ENCODE assay signal across 8 mouse cellular contexts in genomic region chr13:63569396-63569756, GRCm38 (mm10). TPM values are rescaled to one million over a fixed set of nuclear protein-coding genes. Genes with fewer than 3 reads are reported as not detected.
DNase-seq lines count a peak whose midpoint lies in the region; ATAC-seq and TF ChIP-seq lines count a peak whose summit lies in the region.

No protein-coding gene starts in this region.

- H3K4me1 ChIP-seq in kidney, postnatal 0 days (replicated peaks; ENCODE audit: insufficient read depth, low read length) = no peaks in the 10 kb centered on the region; the same call in 1 of the 2 replicates
- H3K4me1 ChIP-seq in embryonic facial prominence, embryonic 15.5 days = peaks cover 45% of the 10 kb centered on the region
- H3K4me1 ChIP-seq in hindbrain, postnatal 0 days (ENCODE audit: insufficient read depth, low read length) = peaks cover 10% of the 10 kb centered on the region; the same call in 1 of the 2 replicates
- H3K4me1 ChIP-seq in midbrain, embryonic 14.5 days (ENCODE audit: control insufficient read depth, insufficient read depth, low read length) = peaks cover 22% of the 10 kb centered on the region

- no peaks in the 10 kb centered on the region for H3K27me3 ChIP-seq in kidney, postnatal 0 days (ENCODE audit: insufficient read depth, low read length)
- peaks cover 5% of the 10 kb centered on the region; the same call in 1 of the 2 replicates for H3K27me3 ChIP-seq in embryonic facial prominence, embryonic 15.5 days
- H3K27me3 ChIP-seq in hindbrain, postnatal 0 days (ENCODE audit: insufficient read depth, low read length) = 0 out of 2 replicates have a peak, but pooled peaks cover 4% of the 10 kb centered on the region
- peaks cover 51% of the 10 kb centered on the region for H3K27me3 ChIP-seq in midbrain, embryonic 14.5 days (ENCODE audit: control insufficient read depth, insufficient read depth, low read length)

- H3K9ac ChIP-seq in kidney, postnatal 0 days (ENCODE audit: low read depth, low read length) = no peak overlapping the region
- no peak overlapping the region for H3K9ac ChIP-seq in embryonic facial prominence, embryonic 15.5 days
- H3K9ac ChIP-seq in hindbrain, postnatal 0 days (replicated peaks; ENCODE audit: low read length) = no peak overlapping the region
- no peak overlapping the region for H3K9ac ChIP-seq in midbrain, embryonic 14.5 days (replicated peaks; ENCODE audit: low read length)

- peak overlapping the region; percentile 97; the same call in 1 of the 2 replicates for H3K4me2 ChIP-seq in kidney, postnatal 0 days (ENCODE audit: low read length)
- H3K4me2 ChIP-seq in embryonic facial prominence, embryonic 15.5 days (replicated peaks) = peak overlapping the region; percentile 84
- H3K4me2 ChIP-seq in hindbrain, postnatal 0 days (ENCODE audit: low read depth, low read length) = peak overlapping the region; percentile 92
- H3K4me2 ChIP-seq in midbrain, embryonic 14.5 days (ENCODE audit: low read length) = peak overlapping the region; percentile 100

- H3K4me3 ChIP-seq in kidney, postnatal 0 days (replicated peaks; ENCODE audit: low read depth, low read length) = no peak overlapping the region
- H3K4me3 ChIP-seq in embryonic facial prominence, embryonic 15.5 days (replicated peaks) = peak overlapping the region; percentile 83
- no peak overlapping the region for H3K4me3 ChIP-seq in hindbrain, postnatal 0 days (ENCODE audit: low read length)
- H3K4me3 ChIP-seq in midbrain, embryonic 14.5 days (replicated peaks; ENCODE audit: low read depth, low read length) = 0 out of 2 replicates have a peak overlapping the region, but pooled peaks have one; percentile 82

- DNase-seq in kidney, postnatal 0 days (ENCODE audit: low spot score) = no peak
- no peak for DNase-seq in kidney, adult 9 months
- DNase-seq in hindbrain, postnatal 0 days (ENCODE audit: low spot score) = no peak
- no peak for DNase-seq in midbrain, embryonic 14.5 days
- no peak for DNase-seq in left cerebral cortex, adult 9 months (ENCODE audit: low spot score in 2 of 2)
- DNase-seq in cerebellum, adult 9-11 months = no peak
- no peak for DNase-seq in thymus, adult 18-20 months

- no peaks in the 10 kb centered on the region for H3K9me3 ChIP-seq in kidney, postnatal 0 days (replicated peaks; ENCODE audit: low read length)
- H3K9me3 ChIP-seq in embryonic facial prominence, embryonic 15.5 days (replicated peaks) = no peaks in the 10 kb centered on the region
- no peaks in the 10 kb centered on the region for H3K9me3 ChIP-seq in hindbrain, postnatal 0 days (ENCODE audit: low read length)
- H3K9me3 ChIP-seq in midbrain, embryonic 14.5 days (ENCODE audit: control insufficient read depth, low read length) = no peaks in the 10 kb centered on the region

- 39% methylated on average over 5 of the region's 5 CpGs for WGBS in kidney, postnatal 0 days
- WGBS in embryonic facial prominence, embryonic 15.5 days = 26% methylated on average over 5 of the region's 5 CpGs
- 26% methylated on average over 5 of the region's 5 CpGs for WGBS in hindbrain, postnatal 0 days
- 6% methylated on average over 5 of the region's 5 CpGs for WGBS in midbrain, embryonic 14.5 days

- H3K36me3 ChIP-seq in kidney, postnatal 0 days (ENCODE audit: insufficient read depth, low read length) = no peaks in the 10 kb centered on the region
- no peaks in the 10 kb centered on the region for H3K36me3 ChIP-seq in embryonic facial prominence, embryonic 15.5 days
- H3K36me3 ChIP-seq in hindbrain, postnatal 0 days (ENCODE audit: insufficient read depth, low read length) = no peaks in the 10 kb centered on the region
- H3K36me3 ChIP-seq in midbrain, embryonic 14.5 days (ENCODE audit: control insufficient read depth, insufficient read depth, low read length) = no peaks in the 10 kb centered on the region

- peak overlapping the region; percentile 63; the same call in 1 of the 2 replicates for H3K27ac ChIP-seq in kidney, postnatal 0 days
- H3K27ac ChIP-seq in embryonic facial prominence, embryonic 15.5 days (replicated peaks) = peak overlapping the region; percentile 97
- peak overlapping the region; percentile 90; the same call in 1 of the 2 replicates for H3K27ac ChIP-seq in hindbrain, postnatal 0 days
- no peak overlapping the region for H3K27ac ChIP-seq in midbrain, embryonic 14.5 days (replicated peaks; ENCODE audit: low read depth, low read length)

- no peak for TF ChIP-seq CTCF in kidney, postnatal 0 days (IDR thresholded peaks at IDR 0.05; ENCODE audit: low read depth)
- no peak for TF ChIP-seq CTCF in hindbrain, postnatal 0 days (IDR thresholded peaks at IDR 0.05; ENCODE audit: low read depth)

- no peak for ATAC-seq in kidney, postnatal 0 days (replicated peaks; ENCODE audit: low FRiP score, low read depth)
- ATAC-seq in embryonic facial prominence, embryonic 15.5 days (ENCODE audit: insufficient number of reproducible peaks, low FRiP score, low TSS enrichment, low read depth) = no peak
- no peak for ATAC-seq in hindbrain, postnatal 0 days
- ATAC-seq in midbrain, embryonic 14.5 days (ENCODE audit: low FRiP score, low TSS enrichment) = no peak

RNA-seq across cellular contexts. Expression of gene Ptch1, which starts 4.0 kb away (rescaled TPM):
- 10.7 and 12.2 TPM in 2 replicates for polyA plus RNA-seq in kidney, postnatal 0 days (2015; fragmentation: Nextera tagmentation; extraction: Ambion mirVana)
- 21.9 and 25.9 TPM in 2 replicates for polyA plus RNA-seq in embryonic facial prominence, embryonic 15.5 days (2015; fragmentation: Nextera tagmentation; extraction: Ambion mirVana)
- 39.0 and 58.4 TPM in 2 replicates for total RNA-seq in hindbrain, postnatal 0 days (2014; rRNA removed)
- 9.6 and 10.4 TPM in 2 replicates for polyA plus RNA-seq in hindbrain, postnatal 0 days (2015; fragmentation: Nextera tagmentation; extraction: Ambion mirVana)
- polyA plus RNA-seq in midbrain, embryonic 14.5 days (2014; fragmentation: Nextera tagmentation; extraction: Ambion mirVana) = 17.4 and 17.8 TPM in 2 replicates

Comparison
In these comparisons a context has a peak if more than half of its experiments do, and no peak if none do; other contexts are left out.
1. H3K4me3 ChIP-seq: peak in embryonic facial prominence, embryonic 15.5 days (single experiment) and midbrain, embryonic 14.5 days (single experiment); none in kidney, postnatal 0 days (single experiment) and hindbrain, postnatal 0 days (single experiment).
2. Peak in every context shown above with its lines, with median percentiles within 50 percentile points of each other: H3K4me2 ChIP-seq.